Mouse (Mus musculus) megakaryocyte, embryonic 14.5 days (primary cell): ENCODE results near the gene 1700001C02Rik.

ENCODE experiments used
- FLI1 ChIP-seq: IDR thresholded peaks from 2 replicates; pipeline ENCODE4 v1.6.1; 2012; ENCODE audit warnings: low read length, inconsistent platforms, mixed read lengths
- GATA1 ChIP-seq: IDR thresholded peaks from 3 replicates; pipeline ENCODE4 v1.6.1; 2012; ENCODE audit warnings: mixed read lengths, low read length, inconsistent platforms, borderline replicate concordance

DNA sequence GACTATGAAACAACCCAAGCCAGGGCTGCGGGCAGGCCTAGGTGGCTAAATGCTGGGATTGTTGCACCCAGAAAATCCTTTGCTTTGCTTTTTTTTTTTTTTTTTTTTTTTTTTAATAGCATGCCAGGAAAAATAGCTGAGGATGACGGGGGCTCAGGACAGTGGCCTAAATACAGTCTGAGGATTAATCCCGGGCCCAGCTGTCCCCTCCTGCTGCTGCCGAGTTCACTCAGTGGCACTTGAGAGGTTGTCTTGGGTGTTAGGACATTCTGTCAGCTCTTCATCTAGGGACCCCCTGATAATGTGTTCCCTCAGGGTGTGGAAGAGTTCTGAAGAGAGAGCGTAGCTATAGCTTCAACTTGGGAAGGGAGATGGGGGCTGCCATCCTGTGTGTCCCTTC, 61.3 kb downstream of the 1700001C02Rik start:
- TF ChIP-seq GATA1, result no peak
- TF ChIP-seq FLI1, result no peak
